Mouse (Mus musculus) kidney, adult 2 months (tissue): ENCODE data around the gene Klb. TPM values are rescaled to one million over a fixed set of nuclear protein-coding genes. Genes with fewer than 3 reads are reported as not detected.

Experiments
- DNase-seq: peaks from one replicate; pipeline ENCODE4 v3.0.0; 2021
- H3K27ac ChIP-seq: fragments of 200-500 bp; 2 replicates; pipeline ENCODE4 v1.5.1; 2012; ENCODE audit warnings: low read depth, low read length, control low read depth, inconsistent platforms; ENCODE audit not compliant: insufficient read depth
- H3K27me3 ChIP-seq: fragments of 200-500 bp; replicated peaks from 2 replicates; pipeline ENCODE4 v1.6.1; 2012; ENCODE audit warnings: mild to moderate bottlenecking, moderate library complexity, low read length, inconsistent platforms; ENCODE audit not compliant: control insufficient read depth, insufficient read depth
- H3K36me3 ChIP-seq: fragments of 200-500 bp; 2 replicates; pipeline ENCODE4 v1.6.1; 2012; ENCODE audit warnings: mild to moderate bottlenecking, moderate library complexity, low read length, inconsistent platforms; ENCODE audit not compliant: control insufficient read depth, insufficient read depth
- H3K4me1 ChIP-seq: fragments of 200-500 bp; 2 replicates; pipeline ENCODE4 v1.6.1; 2011; ENCODE audit warnings: low read length; ENCODE audit not compliant: control insufficient read depth, insufficient read depth
- H3K4me3 ChIP-seq: fragments of 200-500 bp; 2 replicates; pipeline ENCODE4 v1.5.1; 2011; ENCODE audit warnings: mild to moderate bottlenecking, low read depth, low read length, control low read depth; ENCODE audit not compliant: insufficient read depth
- CTCF ChIP-seq: fragments of 200-500 bp; conservative IDR thresholded peaks from 2 replicates; pipeline ENCODE4 v1.5.1; 2011; ENCODE audit warnings: low read depth, mild to moderate bottlenecking, control low read depth, low read length, moderate library complexity, mixed read lengths; ENCODE audit not compliant: insufficient read depth, insufficient read length
- POLR2A ChIP-seq: fragments of 200-500 bp; IDR thresholded peaks from one replicate; pipeline ENCODE4 v1.6.1; 2011; ENCODE audit warnings: low read depth, low read length, control low read depth
- WGBS: fragments of 180-500 bp; shearing (Covaris S2); methylation state at CpG from one replicate; pipeline ENCODE4 v1.1.7; 2018; 5-methylcytosine and 5-hydroxymethylcytosine counted together
- polyA plus RNA-seq: library from polyadenylated mRNA; depleted of rRNA; stranded (reverse); fragments of >200 nt; gene quantifications from 2 replicates; pipeline ENCODE4 v1.2.3, GENCODE M21; 2012

Gene Klb
- polyA plus RNA-seq, 1 experiment, result 1.5 TPM

- no peaks in the 10 kb centered on the region for H3K36me3 ChIP-seq
- H3K27ac ChIP-seq, result no peak overlapping the region
- 83% methylated on average over 6 of the region's 6 CpGs for WGBS
Observed at GRCm38 (mm10) chr5:65338394-65338793, 9.7 kb upstream of the Klb start.

GRCm38 (mm10) chr5:65340167-65340566 is 7.9 kb upstream of the Klb start:
- no peak overlapping the region for H3K27ac ChIP-seq
- 60% methylated on average over 4 of the region's 4 CpGs for WGBS
- TF ChIP-seq CTCF, result no peak
- no peak for TF ChIP-seq POLR2A
- no peak for DNase-seq
- no peaks in the 10 kb centered on the region for H3K27me3 ChIP-seq
- H3K36me3 ChIP-seq, result no peaks in the 10 kb centered on the region
- H3K4me1 ChIP-seq, result no peaks in the 10 kb centered on the region
- no peak overlapping the region for H3K4me3 ChIP-seq

More at GRCm38 (mm10) chr5:65338394-65338793, 9.7 kb upstream of the Klb start:
- TF ChIP-seq POLR2A, result no peak
- TF ChIP-seq CTCF, result peak; percentile 45
- Histone ChIP-seq H3K27me3 (no peaks in the 10 kb centered on the region), H3K4me1 (no peaks in the 10 kb centered on the region), H3K4me3 (no peak overlapping the region)
- DNase-seq, result no peak

- no peak for DNase-seq
- TF ChIP-seq CTCF (no peak), POLR2A (no peak)
- H3K4me1 ChIP-seq, result no peaks in the 10 kb centered on the region
- no peak overlapping the region for H3K4me3 ChIP-seq
- 60% methylated on average over 10 of the region's 10 CpGs for WGBS
- H3K36me3 ChIP-seq, result no peaks in the 10 kb centered on the region
- no peak overlapping the region for H3K27ac ChIP-seq
- H3K27me3 ChIP-seq, result no peaks in the 10 kb centered on the region
Observed at GRCm38 (mm10) chr5:65350508-65350907, 2.4 kb downstream of the Klb start.

- Histone ChIP-seq H3K27ac (no peak overlapping the region), H3K4me1 (no peaks in the 10 kb centered on the region), H3K4me3 (no peak overlapping the region), H3K27me3 (no peaks in the 10 kb centered on the region), H3K36me3 (no peaks in the 10 kb centered on the region)
- DNase-seq, result peak; percentile 4
- WGBS, result 84% methylated on average over 3 of the region's 3 CpGs
- TF ChIP-seq CTCF, result no peak
- TF ChIP-seq POLR2A, result no peak
Observed at GRCm38 (mm10) chr5:65354097-65354496, 6.0 kb downstream of the Klb start.

GRCm38 (mm10) chr5:65354985-65355384 is 6.9 kb downstream of the Klb start:
- Histone ChIP-seq H3K27ac (no peak overlapping the region), H3K36me3 (no peaks in the 10 kb centered on the region), H3K4me3 (no peak overlapping the region), H3K4me1 (no peaks in the 10 kb centered on the region), H3K27me3 (no peaks in the 10 kb centered on the region)
- DNase-seq, result no peak
- WGBS, result 82% methylated on average over 5 of the region's 5 CpGs
- TF ChIP-seq POLR2A, result no peak
- TF ChIP-seq CTCF, result 0 out of 2 replicates have a peak, but pooled peaks have one; percentile 11

GRCm38 (mm10) chr5:65356851-65357250 is 8.7 kb downstream of the Klb start:
- Histone ChIP-seq H3K36me3 (no peaks in the 10 kb centered on the region), H3K4me3 (no peak overlapping the region), H3K27ac (no peak overlapping the region), H3K27me3 (no peaks in the 10 kb centered on the region), H3K4me1 (no peaks in the 10 kb centered on the region)
- TF ChIP-seq CTCF, result no peak
- DNase-seq, result peak; percentile 7
- WGBS, result 71% methylated on average over 6 of the region's 6 CpGs

- H3K4me1 ChIP-seq, result no peaks in the 10 kb centered on the region
- WGBS, result 92% methylated on average over 3 of the region's 3 CpGs
- no peaks in the 10 kb centered on the region for H3K27me3 ChIP-seq
- TF ChIP-seq POLR2A, result no peak
- no peak for TF ChIP-seq CTCF
- no peaks in the 10 kb centered on the region for H3K36me3 ChIP-seq
- H3K4me3 ChIP-seq, result no peak overlapping the region
- no peak overlapping the region for H3K27ac ChIP-seq
- DNase-seq, result no peak
Observed at GRCm38 (mm10) chr5:65357771-65358170, 9.7 kb downstream of the Klb start.

- H3K4me1 ChIP-seq, result no peaks in the 10 kb centered on the region
- no peaks in the 10 kb centered on the region for H3K27me3 ChIP-seq
- WGBS, result 81% methylated on average over 11 of the region's 11 CpGs
- no peak for DNase-seq
- H3K27ac ChIP-seq, result no peak overlapping the region
- no peak overlapping the region for H3K4me3 ChIP-seq
- TF ChIP-seq CTCF (no peak), POLR2A (no peak)
- no peaks in the 10 kb centered on the region for H3K36me3 ChIP-seq
Observed at GRCm38 (mm10) chr5:65367837-65368236, 19.7 kb downstream of the Klb start.
